Comparison of ENCODE assay signal across 8 mouse cellular contexts in genomic region chr7:45593118-45593815, GRCm38 (mm10). TPM values are rescaled to one million over a fixed set of nuclear protein-coding genes. Genes with fewer than 3 reads are reported as not detected.
A peak's percentile ranks its signal among the peaks of the same experiment; 100 is the strongest.
DNase-seq lines count a peak whose midpoint lies in the region; TF ChIP-seq lines count a peak whose summit lies in the region.
"Had no signal": no experiment of that assay in that cellular context is flagged by ENCODE, and none has a peak within 500 bp of the region (broad histone marks: within the 10 kb centered on the region; RNA-seq: fewer than 3 reads in every experiment).

No protein-coding gene starts in this region.

- WGBS in lung, adult 2 months, result 18% methylated on average over 10 of the region's 10 CpGs

- TF ChIP-seq POLR2A in lung, adult 2 months (IDR thresholded peaks at IDR 0.05; ENCODE audit: borderline replicate concordance, extremely low read depth, low read depth, low read length), result no peak

- DNase-seq in urinary bladder, postnatal 25 days (ENCODE audit: low spot score), result peak; percentile 69
- DNase-seq in urinary bladder, postnatal 10 days (ENCODE audit: low spot score), result no peak
- peak; percentile 74 for DNase-seq in adrenal gland, adult 2 months
- peak; percentile 46 for DNase-seq in embryo, embryonic 11.5 days (ENCODE audit: low read depth, low spot score)
- DNase-seq in induced T-regulatory cell, adult 2 months (ENCODE audit: low read depth), result peak; percentile 90
- DNase-seq in lung, adult 2 months, result peak; percentile 69
- DNase-seq in skeletal muscle tissue, adult 2 months (ENCODE audit: low read depth, low spot score), result peak; percentile 89

- peak; percentile 77 for TF ChIP-seq CTCF in lung, adult 2 months (IDR thresholded peaks at IDR 0.05; ENCODE audit: insufficient read depth, low read length)

- no peak overlapping the region for H3K4me3 ChIP-seq in lung, adult 2 months (replicated peaks; ENCODE audit: extremely low read depth, low read depth, low read length)
- H3K4me3 ChIP-seq: limb, embryonic 12.5 days had no signal

- no peaks in the 10 kb centered on the region for H3K4me1 ChIP-seq in lung, adult 2 months (ENCODE audit: control insufficient read depth, insufficient read depth, low read length)

RNA-seq across cellular contexts. Expression of gene Fgf21, which starts 22.0 kb away (rescaled TPM):
- total RNA-seq in adrenal gland, adult 2 months (2021), result not detected
- 0.15 and 0.16 TPM in 2 replicates for polyA plus RNA-seq in adrenal gland, adult 2 months (2012; rRNA removed)
- not detected in 2 replicates for polyA plus RNA-seq in lung, adult 2 months (2012; rRNA removed)
- polyA plus RNA-seq: limb, embryonic 12.5 days had no signal

RNA-seq across cellular contexts. Expression of gene Bcat2, which starts 23.3 kb away (rescaled TPM):
- total RNA-seq in adrenal gland, adult 2 months (2021), result 100 to 1,000 TPM; 213 to 292 TPM
- polyA plus RNA-seq in adrenal gland, adult 2 months (2012; rRNA removed), result 166 and 170 TPM in 2 replicates
- polyA plus RNA-seq in lung, adult 2 months (2012; rRNA removed), result 44.2 TPM in 2 replicates

RNA-seq across cellular contexts. Expression of gene Fut1, which starts 23.8 kb away (rescaled TPM):
- not detected for total RNA-seq in adrenal gland, adult 2 months (2021)
- not detected in 2 replicates for polyA plus RNA-seq in adrenal gland, adult 2 months (2012; rRNA removed)
- 0.78 TPM in 1 of 2 replicates, not detected in the other for polyA plus RNA-seq in lung, adult 2 months (2012; rRNA removed)
- polyA plus RNA-seq: limb, embryonic 12.5 days had no signal

RNA-seq across cellular contexts. Expression of gene Izumo1, which starts 28.3 kb away (rescaled TPM):
- under 1 TPM; 0.28 to 0.29 TPM for total RNA-seq in adrenal gland, adult 2 months (2021)
- 0.65 and 0.89 TPM in 2 replicates for polyA plus RNA-seq in adrenal gland, adult 2 months (2012; rRNA removed)
- polyA plus RNA-seq in lung, adult 2 months (2012; rRNA removed), result 1.7 and 2.0 TPM in 2 replicates

RNA-seq across cellular contexts. Expression of gene Rasip1, which starts 34.0 kb away (rescaled TPM):
- total RNA-seq in adrenal gland, adult 2 months (2021), result 10 to 100 TPM; 13.5 to 20.6 TPM
- polyA plus RNA-seq in adrenal gland, adult 2 months (2012; rRNA removed), result 42.9 and 56.4 TPM in 2 replicates
- 139 and 181 TPM in 2 replicates for polyA plus RNA-seq in lung, adult 2 months (2012; rRNA removed)
